Mouse (Mus musculus) mouse trophoblast stem cell (cell line): ENCODE results near the gene Cdc5l.
"Not testable (repeated sequence)": the region's sequence is repeated elsewhere in the genome, so short reads cannot be mapped to it uniquely, and the experiment has no call there.

Experiments
- in situ Hi-C, 2 experiments: fragments of 300-500 bp; cut with MseI, MboI; formaldehyde crosslinking; loops; 2 replicates in 1 of 2; 3 replicates in 1 of 2; pipeline ENCODE4 v1.15.1; 2025

Cdc5l gene

DNA sequence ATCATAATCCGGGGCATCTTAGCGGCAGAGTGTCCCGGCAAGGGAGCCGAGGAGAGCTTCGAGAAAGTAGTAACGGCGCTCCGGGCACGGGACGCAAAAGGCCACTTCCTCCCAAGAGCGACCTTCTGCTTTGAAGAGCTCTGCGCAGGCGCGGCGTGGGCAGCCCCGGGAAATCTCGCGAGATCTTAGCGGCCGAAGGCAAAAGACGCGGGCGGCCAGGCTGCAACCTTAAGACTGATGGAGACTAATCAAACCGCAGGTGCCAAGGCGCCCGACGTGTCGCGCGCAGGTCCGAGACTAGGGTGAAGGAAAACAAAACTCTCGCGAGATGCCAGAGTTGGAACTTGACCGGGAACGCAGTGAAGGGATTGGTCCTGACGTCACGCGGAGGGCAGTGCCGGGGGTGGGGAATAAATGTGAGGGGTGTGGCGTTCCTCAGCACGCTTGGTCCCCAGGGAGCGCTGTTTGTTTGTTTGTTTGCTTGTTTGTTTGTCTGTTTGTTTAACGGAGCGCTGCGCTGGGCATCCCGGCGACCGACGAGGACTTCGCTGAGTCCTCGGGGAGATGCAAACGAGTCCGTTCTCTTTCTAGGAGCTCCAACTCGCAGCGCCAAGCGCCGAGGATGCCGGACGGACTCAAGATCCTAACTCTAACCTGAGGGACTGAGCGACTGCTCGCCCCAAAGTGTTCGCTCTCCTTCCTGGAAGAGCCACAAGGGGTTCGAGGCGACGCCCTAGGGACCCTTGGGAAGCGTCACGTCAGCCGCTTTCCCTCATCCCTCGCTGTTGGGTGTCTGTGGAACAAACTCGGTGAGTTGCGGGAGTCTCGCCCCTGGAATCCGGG lies at the start of gene Cdc5l:
Gene Cdc5l (minus strand): TSS at position 319 of the 843 bp plus-strand sequence.
- in situ Hi-C loops = no loop called here

DNA sequence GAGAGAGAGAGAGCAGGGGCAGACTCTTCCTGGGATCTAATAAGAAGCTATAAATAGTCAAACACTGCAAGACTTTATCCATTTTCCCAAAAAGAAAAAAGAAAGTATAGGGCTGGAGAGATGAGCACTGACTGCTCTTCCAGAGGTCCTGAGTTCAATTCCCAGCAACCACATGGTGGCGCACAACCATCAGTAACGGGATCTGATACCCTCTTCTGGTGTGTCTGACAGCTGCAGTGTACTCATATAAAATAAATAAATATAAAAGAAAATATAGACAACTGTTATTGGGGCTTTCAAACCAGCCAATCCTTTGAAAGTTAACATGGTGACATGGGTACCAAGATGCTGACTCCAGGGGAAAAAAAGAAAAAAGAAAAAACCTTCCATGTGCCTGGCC lies 46.9 kb upstream of the Cdc5l start:
- in situ Hi-C loops = loop anchor here (5.0 kb wide), 1 partner anchor 72 kb away; no protein-coding TSS in a partner anchor

DNA sequence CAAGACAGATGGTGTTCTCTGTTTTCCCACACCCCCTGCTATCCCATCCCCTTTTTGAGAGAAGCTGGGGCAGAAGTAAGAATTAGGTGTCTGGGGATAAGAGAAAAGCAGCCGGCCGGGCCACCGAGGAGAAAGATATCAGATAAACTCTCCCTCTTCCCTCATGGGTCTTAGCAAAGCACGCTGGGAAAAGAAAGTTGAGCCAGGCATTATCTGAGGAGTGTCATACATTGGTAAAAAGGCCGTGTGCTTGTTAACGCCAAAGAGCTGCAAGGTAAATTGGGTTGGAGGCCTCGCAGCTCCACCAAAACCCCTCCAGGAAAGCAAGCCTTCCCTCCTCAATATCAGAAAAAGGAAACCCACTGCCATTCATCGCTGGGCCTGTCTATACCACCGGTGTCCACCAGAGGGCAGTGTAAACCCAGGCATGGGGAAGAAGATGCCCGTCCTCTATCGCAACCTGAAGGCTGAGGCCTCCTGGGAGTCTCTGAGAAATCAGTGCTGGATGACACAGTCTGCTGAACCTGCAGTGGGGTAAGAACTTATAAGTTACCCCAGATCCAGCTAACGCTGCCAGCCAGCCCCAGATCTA lies 44.8 kb upstream of the Cdc5l start:
- in situ Hi-C loops = loop anchor here in 1 of 2 experiments (5.0 kb wide), 1 partner anchor 54 kb away; no protein-coding TSS in a partner anchor

DNA sequence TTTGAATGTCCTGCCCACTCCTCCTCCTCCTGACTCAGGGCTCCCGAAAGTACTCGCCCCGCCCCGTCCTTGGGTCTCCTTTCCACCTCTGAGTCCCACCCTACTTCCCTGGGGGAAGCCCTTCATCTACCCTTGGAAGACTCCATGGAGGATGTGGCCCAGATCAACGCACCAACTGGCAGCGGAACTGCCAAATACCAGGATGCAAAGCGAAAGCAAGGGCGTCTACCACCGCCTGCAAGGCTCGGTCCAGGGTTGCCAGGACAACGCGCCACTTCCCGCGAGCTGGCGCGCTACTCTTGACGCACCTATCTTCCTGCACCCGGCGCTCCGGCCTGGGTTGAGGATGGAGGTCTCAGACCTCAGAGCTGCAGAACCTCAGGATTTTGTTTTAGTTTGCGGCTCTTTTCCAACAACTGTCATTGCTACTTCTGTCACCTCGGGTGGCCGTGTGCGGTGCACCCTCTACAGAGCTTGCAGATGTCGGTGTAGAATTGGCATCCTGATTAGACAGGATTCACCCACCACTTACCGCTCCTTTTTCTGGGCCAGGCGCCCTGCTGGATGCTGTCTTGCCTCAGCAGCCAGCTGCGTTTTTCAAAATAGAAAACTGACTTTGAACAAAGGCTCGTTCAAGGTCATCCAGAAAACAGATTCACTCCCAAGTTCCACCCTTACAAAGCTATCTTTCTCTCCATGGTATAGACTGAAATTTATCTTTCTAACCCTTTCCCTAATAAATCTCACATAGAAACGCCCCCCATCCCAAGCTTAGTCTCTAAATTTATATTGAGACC lies 41.3 kb upstream of the Cdc5l start, which contains the start of gene Spats1:
Gene Spats1 (minus strand): TSS at position 747 of the 797 bp plus-strand sequence.
- in situ Hi-C loops = loop anchor here in 1 of 2 experiments (5.0 kb wide), 1 partner anchor 57 kb away; no protein-coding TSS in a partner anchor

DNA sequence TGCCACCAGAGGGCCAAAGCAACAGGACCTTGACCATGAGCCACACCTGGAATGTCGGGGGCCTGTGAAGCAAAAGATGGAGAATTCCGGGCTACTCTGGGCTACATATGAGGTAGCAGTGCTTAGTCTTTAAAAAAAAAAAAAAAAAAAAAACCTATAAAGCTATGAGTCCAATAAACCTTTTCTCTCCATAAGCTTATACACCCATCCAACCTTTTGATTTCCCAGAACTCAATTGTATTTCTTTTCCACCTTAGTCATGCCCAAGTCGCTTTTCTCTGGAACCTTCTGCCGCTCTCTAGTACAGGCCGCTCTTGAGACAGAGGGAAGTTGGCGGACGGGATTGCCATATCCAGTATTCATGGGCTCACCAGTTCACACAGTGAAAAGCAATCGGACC lies 40.6 kb upstream of the Cdc5l start:
- in situ Hi-C loops = no loop called here

DNA sequence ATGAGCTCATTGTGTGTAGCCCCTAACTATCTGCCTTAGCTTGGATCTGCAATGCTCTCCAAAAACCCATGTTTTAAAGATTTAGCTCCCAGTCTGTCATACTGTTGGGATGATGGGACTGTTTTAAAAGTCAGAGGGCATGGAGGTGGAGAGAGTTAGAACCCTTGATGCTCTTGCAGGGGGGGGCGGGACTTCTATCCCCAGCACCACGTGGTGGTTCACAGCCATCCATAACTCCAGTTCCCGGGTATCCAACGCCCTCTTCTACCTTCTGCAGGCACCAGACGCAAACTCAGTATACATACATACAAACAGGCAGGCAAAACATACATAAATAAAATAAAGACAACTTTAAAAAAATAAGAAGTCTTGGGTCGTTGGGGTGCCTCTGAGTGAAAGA lies 40.1 kb upstream of the Cdc5l start:
- in situ Hi-C loops = no loop called here

DNA sequence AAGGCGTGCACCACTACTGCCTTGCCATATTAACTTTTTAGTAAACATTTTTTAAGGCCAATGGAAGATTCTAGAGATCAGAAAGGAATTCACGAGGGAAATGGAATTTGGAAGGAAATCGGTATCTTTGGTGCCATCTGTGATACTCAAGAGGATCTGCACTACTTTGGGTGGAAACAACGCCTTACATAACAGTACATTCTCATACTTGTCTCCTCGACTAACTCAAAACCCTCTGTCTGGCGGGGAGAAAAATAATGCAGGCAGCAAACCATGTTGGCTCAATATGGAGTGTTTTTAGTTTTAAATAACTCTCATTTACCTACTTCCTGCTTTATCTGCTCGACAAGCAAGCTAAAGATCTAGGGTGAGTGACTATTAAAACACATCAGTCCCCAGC lies 37.2 kb upstream of the Cdc5l start:
- in situ Hi-C loops = no loop called here

DNA sequence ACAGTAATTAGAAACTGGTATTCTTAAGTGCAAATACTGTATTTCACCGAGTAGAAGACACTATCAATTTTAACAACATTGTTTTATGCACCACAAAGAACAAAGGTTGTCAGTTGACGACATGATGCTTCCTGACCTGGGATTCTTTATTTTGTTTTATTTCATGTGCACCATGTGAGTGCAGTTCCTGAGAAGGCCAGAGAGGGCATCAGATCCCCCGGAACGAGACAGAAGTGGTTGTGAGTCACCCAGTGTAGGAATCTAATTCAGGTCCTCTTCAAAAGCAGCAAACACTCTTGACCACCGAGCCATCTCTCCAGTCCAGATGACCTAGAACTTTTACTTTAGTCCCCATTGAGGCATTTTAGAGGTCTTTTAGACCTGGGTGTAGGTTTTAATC lies 34.8 kb upstream of the Cdc5l start:
- in situ Hi-C loops = no loop called here

DNA sequence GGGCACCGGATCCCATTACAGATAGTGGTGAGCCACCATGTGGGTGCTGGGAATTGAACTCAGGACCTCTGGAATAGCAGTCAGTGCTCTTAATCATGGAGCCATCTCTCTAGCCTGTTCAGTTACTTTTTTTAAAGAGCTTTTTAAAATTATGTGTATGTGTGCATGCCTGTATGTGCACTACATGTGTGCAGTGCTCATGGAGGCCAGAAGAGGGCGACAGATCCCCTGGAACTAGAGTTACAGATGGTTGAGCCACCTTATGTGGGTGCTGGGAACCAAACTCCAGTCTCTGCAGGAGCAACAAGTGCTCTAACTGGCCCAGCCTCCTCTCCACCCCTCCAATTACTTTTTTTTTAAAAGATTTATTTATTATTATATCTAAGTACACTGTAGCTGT lies 33.2 kb upstream of the Cdc5l start:
- in situ Hi-C loops = no loop called here

DNA sequence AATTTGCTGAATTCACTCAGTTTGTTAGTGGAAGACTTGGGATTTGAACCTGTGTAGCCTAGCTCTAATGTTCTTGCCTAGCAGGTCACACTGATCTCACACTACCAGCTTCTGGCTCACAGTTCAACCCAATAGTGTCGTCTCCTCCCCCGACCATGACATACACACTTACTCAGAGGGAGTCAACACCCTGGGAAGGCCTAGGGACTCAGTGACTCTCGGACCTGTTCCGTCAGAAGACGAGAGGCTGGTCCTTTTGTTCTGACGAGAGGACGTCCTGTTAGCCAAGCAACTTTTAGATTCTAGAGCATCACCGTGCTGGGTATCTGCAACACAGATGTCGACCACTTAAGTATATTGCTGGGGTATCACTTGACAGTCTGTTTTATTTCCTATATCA lies 30.7 kb upstream of the Cdc5l start:
- in situ Hi-C loops = no loop called here

DNA sequence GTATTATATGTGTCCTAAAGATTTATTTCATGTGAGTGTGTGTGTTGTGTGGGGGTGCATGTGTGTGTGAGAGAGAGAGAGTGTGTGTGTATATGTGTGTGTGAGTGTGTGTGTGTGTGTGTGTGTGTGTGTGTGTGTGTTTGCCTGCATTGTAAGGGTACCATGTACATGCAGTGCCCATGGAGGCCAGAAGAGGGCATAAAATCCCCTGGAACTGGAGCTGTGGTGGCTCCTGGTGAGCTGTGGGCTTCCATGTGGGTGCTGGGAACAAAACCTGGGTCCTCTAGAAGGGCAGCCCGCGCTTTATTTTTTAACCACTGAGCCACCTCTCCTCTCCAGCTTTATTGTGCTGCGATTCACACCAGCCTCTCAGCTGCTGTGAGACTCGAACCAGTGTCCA lies 29.0 kb upstream of the Cdc5l start:
- in situ Hi-C loops = no loop called here

DNA sequence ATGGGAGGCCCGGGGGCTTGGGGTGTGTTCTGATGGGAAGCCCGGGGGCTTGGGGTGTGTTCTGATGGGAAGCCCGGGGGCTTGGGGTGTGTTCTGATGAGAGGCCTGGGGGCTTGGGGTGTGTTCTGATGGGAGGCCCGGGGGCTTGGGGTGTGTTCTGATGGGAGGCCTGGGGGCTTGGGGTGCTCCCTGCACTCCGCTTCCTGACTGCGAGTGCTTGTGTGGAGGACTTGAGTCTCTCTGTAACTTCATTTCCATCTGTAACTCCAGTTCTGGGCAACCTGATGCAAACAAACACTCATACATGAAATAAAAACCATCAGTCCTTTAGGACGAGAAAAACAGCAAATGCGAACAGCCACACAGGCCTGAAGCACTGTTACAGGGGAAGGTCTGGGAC lies 25.5 kb upstream of the Cdc5l start:
- in situ Hi-C loops = no loop called here

DNA sequence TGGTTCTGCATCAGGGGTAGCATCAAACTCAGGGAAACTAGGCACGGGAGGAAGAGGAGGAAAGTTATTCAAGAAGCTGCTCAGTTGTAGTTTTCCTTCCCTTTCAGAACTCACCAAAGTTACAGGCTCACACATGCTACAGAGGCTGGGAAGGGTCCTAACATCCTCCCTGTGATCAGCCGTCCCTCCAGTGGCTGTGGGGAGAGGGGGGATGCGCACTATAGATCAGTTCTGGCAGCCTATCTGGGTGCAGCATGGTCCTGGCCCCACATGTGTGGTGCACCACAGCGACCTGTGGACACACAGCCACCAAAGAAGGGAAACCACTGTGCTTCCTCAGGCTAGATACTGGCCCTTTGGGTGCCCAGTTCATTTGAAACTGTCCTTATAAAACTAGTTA lies 25.0 kb upstream of the Cdc5l start:
- in situ Hi-C loops = no loop called here

DNA sequence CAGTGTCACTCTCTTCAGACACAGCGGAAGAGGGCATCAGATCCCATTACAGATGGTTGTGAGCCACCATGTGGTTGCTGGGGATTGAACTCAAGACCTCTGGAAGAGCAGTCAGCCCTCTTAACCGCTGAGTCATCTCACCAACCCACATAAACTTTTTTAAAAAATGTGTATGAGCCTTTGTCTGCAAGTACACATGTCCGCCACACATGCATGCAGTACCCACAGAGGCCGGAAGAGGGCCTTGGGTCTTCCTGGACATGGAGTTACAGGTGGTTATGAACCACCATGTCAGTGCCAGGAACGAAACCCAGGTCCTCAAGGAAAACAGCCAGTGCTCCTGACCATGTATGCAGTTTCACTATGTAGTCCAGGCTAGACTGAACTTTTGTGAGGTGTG lies 23.9 kb upstream of the Cdc5l start:
- in situ Hi-C loops = no loop called here

DNA sequence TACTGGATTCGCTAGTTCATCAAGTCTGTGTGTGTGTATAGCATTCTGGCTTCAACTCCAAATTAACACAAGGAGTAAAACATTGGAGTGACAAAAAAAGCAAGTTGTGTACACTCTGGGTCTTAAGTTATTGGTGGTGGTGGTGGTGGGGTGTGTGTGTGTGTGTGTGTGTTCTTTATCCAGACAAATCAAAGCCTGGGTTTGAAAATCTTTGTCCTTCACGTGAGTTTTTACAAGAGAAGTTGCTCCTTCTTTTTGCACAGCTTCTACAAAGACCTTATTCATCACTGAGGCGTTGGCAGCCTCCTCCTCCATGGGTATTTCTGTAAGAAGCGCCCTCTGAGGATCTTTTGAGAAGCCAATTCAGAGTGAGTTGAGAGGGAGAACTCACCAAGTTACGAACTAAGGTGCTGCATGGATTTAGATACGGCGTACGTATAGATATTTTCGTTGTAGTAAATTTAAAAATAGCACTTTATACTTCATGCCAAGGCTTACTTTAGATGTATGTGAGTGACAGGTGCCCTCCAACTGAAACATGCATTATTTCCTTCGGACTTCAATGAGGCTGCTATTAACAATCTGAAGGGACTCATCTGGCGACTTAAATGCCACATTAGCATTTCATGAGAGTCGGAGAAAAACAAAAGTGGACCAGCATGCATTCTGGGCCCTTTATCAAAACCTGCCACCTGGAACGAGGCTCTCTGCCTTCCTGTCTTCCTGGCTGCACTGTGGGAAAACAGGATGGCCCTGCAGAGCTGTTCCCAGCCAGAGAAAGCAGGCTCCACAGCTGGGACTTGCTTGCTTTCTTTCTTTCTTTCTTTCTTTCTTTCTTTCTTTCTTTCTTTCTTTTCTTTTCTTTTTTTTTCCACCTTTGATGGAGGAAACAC lies 23.0 kb upstream of the Cdc5l start:
- in situ Hi-C loops = no loop called here

DNA sequence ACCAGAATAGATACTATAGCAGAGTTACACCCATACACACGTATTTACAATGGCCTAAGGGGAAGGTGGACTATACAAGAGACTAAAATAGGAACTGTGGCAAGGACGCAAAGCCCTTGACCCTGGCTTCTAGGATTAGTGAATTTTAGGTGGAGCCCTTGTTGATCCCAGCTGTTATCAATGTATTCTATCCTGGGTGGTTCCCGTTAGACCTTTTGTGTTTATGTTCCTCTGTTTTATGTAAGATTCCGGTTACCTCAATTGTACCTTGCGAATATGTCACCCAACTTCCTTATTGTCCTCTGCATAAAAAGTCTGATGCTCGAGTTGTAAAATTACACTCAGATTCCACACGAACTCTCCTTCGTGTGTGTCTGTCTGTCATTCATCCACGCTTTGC lies 22.2 kb upstream of the Cdc5l start:
- in situ Hi-C loops = not testable (repeated sequence)

DNA sequence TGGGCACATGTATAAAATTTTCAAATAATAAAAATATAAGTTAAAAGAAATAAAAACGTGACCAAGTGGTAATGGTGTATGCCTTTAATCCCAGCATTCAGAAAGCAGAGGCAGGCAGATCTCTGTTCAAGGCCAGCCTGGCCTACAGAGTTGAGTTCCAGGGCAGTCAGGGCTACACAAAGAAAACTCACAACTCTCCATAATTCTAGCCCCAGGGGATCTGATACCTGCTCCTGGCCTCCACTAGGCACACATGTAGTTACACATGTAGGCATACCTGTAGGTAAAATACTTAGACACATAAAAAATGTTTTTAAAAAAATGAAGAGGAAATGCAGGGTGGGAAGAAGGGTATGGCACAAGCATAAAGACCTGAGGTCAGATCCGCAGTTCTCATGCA lies 21.3 kb upstream of the Cdc5l start:
- in situ Hi-C loops = no loop called here

DNA sequence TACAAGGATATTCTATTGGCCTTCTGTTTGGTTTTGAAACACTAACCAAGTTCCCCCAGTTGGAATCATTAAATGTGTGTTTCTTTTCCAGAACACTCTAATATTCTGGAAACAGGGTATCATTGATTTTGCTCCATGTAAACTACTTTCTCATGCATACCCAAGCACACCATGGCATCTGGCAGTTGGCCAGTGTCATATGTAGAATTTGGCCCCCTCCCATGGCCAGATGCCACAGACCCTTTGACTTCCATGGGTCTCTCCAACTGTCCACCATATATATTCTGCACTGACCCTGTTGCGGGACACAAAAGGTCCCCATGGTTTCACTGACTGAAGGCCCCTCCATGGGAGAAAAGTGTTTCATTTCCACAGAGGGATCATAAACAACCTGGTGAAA lies 18.7 kb upstream of the Cdc5l start:
- in situ Hi-C loops = no loop called here

DNA sequence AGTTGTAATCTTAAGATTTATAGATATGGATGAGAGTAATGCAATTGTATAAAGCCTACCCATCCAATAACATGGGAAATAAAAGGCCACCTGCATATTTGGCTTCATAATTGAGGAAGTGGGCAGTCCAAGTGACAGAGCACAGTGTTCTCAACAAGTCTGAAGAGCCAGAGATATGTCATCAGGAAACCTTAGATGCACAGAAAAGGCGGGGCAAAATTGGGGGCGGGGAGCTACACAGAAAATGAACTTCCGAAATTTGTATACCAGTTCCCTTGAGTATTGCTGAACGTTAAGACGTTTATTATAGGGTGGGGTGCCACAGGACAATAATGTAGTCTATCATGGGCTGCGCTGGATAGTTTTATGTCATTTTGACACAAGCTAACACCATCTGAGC lies 16.6 kb upstream of the Cdc5l start:
- in situ Hi-C loops = no loop called here

DNA sequence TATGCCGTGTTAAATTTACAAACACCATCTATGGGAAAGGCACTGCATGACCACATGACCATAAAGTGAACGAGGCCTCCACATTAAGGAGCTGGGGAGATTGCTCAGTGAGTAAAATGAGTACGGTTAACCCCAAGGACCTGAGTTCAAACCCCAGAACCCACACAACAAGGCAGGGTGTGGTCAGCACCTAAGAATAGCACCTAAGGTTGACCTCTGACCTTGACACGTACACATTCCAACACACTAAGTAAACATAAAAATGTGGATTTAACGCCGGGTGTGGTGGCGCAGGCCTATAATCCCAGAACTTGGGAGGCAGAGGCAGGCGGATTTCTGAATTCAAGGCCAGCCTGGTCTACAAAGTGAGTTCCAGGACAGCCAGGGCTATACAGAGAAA lies 16.0 kb upstream of the Cdc5l start:
- in situ Hi-C loops = no loop called here

DNA sequence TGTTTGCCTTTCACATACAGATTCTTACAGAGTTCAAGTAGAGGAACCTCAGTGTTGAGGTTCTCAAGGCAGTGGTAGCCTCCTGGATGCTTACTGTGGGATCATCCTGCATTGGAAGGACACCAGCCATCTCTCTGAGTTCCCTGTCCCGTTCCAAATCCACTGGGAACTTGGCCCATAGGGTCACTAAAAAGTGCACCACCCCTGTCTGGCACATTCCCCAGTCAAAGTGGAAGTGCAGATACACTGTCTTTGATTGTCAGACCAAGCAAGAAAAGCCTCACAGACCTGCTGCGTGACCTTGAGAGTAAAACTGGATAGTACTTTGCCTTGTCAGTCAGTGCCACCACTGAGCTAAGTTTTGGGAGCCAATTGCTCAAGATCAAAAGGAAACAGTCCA lies 13.5 kb upstream of the Cdc5l start:
- in situ Hi-C loops = no loop called here
